Mouse (Mus musculus): ENCODE measurements around the gene Acsf3.

DNA sequence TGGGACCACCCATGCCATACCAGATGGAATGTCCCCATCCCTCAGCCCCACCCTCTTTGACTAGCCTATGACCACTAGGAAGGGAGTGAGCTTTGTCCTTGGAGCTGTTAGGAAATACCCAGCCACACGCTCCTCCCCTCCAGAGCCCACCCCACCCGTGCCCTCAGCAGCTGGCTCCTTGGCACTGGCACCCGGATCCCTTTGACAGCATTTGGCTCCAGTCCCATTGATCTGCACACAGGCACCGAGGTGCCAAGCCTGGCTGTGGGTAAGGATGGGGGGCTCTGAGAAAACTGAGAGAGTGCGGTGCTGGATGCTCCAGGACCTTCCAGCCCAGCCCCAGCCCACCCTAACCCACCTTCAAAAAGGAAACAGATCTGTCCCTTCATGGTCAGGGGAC lies 23.9 kb upstream of the Acsf3 start:
- TF ChIP-seq POLR2A (IDR thresholded peaks at IDR 0.05; ENCODE audit: extremely low read depth, insufficient read depth, low read length) (no peak), CTCF (IDR thresholded peaks at IDR 0.05; ENCODE audit: low read depth, low read length) (no peak)
